Mouse (Mus musculus) right cerebral cortex, postnatal 4 days (tissue): Measurements from ENCODE around the gene Mmp24.
"Not testable (repeated sequence)": the region's sequence is repeated elsewhere in the genome, so short reads cannot be mapped to it uniquely, and the experiment has no call there.

Experiments used
- DNase-seq: peaks from one replicate; pipeline ENCODE4 v3.0.0-alpha.2; 2022

The Mmp24 gene

GRCm38 (mm10) chr2:155774927-155775684, at the start of gene Mmp24:
Gene Mmp24, plus strand, starts transcription at chr2:155775342.
- peak; percentile 30 for DNase-seq

DNA sequence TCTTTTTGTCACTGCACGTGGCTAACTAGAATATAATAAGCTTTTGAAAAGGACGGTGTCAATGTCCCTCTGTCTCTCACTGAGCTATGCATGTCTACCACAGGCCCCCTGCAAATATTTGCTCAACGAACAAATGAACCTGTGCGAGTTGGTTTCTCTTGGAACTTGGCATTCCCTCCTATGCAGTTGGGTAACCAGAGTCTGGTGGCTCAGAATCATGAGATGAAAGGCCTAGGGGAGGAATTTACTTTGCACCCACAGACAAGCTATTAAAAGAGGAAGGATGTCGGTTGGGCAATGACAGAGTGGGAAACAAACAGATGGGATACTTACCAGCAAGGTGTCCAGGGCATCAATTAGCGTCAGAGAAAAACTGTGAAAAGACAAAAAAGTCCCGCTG, 48.8 kb upstream of the Mmp24 start:
- DNase-seq, result no peak

DNA sequence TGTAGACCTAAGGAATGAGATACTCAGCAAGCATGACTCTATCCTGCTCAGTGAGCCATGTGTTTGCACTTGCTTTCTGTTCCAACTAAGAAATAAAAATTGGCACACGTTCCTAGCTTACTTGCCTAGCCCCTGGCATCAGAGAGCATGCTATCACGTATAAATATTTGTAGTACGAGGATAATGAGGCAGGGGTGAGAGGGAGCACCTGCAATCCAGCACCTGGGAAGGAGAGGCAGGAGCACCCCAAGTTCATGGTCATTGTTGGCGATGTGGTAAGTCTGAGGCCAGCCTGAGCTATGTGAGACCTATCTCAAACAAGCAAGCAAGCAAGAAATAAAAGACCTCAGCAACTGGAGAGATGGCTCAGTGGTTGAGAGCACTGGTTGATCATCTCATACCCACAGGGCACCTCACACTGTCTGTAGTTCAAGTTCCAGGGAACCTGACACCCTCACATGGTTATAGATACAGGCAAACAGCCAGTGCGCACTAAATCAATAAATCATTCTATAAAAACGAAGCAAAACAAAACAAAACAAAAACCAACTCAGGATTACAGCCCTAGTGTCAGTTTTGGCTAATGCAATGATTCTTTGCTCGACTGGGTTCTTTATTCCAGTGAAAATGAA, 47.3 kb upstream of the Mmp24 start:
- DNase-seq, result no peak

DNA sequence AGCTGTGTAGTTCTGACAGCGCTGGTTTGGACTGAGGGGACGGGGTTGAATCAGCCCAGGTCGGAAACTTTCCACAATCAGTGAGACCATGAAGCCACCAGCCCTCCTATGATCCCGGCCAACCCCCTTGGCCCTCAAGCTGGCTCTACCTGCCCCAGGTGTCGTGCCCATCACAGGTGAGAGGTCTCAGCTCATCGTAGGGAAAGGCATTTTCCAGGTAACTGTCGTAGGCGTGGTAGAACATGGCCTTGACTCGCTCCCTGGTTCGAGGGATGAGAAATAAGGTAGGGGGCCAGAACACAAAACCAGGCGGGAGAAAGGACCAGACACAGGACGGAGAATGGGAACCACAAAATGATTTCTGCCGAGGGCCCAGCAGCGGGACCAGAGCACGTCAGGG, 46.4 kb upstream of the Mmp24 start:
- no peak for DNase-seq

DNA sequence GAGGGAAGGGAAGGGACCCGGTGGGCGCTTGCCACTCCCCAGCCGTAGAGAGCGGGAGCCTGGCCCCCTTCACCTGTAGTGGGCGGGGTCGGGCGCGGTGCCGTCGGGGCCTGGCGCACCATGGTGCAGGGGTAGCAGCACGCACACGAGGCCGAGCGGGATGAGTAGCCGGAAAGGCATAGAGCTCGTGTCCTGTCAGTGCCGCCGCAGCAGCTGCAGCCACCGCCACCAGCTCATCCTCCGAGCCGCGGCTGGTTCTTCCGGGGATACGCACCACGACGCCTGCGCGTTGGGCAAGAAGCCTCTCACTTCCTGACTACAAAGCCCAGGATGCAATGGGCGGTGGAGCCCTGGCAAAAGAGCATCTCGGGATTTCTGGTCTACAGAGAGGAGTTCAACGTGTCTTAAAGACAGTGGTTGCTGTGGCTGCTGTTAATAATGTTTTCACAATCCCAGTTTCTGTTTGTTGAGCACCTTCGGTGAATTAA, 45.9 kb upstream of the Mmp24 start, which contains the start of gene Edem2:
TSS of gene Edem2 (minus strand) at position 318 of the 488 bp plus-strand sequence.
- peak; percentile 86 for DNase-seq

DNA sequence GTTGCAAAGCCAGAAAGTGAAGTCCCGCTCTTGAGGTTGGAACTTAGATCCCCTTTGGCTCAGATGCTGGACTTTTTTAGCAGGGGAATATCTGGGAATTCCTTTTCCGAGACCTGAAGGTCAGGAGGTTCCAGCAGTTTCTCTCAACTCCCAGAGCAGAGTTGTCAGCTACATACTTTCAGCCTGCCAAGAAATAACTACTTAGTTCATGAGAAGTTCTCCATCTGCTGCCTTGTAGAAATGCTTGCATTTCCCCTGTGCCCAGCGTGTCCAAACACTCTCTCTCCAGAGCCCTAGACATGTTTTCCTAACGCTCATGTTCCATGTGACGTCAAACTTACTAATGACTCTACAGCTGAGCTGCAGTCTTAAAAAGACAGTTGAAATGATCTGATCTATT, 40.1 kb upstream of the Mmp24 start:
- DNase-seq, result no peak

- not testable (repeated sequence) for DNase-seq
Measured at GRCm38 (mm10) chr2:155735766-155736165, 39.4 kb upstream of the Mmp24 start, which contains the start of gene Gm17581. Gene Gm17581, minus strand, starts transcription at chr2:155735866.

GRCm38 (mm10) chr2:155736936-155737335, 38.2 kb upstream of the Mmp24 start:
- DNase-seq, result no peak

DNA sequence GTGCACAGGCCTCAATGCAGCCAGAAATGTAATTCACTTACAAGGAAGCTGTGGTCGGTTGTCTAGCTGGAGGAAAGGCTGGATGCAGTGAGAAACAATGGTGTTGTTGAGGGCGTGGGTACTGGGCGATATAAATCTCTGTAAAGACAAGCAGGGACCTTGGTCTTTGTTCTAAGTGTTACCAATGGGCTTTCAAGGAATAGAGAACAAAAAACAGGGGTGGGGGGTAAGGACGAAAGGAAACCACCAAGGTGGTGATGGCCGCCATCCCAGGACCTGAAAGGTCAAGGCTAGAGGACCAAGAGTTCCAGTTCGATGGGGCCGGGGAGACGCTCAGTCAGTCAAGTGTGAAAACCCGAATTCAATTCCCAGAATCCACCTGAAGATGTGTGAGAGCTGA, 37.3 kb upstream of the Mmp24 start:
- no peak for DNase-seq

DNA sequence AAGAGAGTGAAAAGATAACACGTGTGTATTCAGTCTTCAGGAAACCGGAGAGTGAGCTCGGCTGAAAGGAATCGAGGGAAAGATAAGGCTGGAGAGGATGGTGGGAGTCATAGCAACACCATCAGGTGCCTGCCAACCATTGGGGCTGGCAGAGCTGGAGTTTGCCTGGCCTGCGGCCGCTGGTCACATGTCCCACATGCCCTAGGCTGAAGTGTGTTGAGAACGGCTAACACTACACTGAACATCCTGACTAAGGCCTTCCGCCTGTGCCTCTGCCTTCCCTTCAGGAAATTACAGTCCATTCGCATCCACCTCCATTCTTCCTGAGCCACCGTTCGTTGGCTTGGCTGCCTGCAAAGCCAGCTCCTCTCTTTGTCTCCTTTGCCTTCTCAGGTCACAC, 32.9 kb upstream of the Mmp24 start:
- DNase-seq, result no peak

DNA sequence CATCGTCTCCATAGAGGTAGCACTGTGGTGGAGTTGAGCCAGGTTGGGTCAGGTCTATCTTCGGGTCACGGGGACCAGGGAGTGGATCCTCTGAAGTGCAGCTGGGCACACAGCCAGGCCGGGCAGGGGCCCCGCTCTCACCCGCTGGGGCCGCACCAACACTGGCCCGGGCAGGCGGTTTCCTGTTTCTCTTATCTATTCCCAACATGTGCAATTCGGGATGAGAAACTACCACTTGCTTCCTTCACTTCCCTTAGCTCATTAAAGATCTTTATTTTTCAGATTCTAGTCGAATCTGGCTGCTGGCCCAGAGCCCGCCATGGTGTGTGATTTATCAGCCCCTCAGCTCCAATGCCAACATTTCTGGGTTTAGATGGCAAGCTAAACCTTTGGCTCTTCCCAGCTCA, 32.2 kb upstream of the Mmp24 start:
- no peak for DNase-seq

GRCm38 (mm10) chr2:155743351-155743750, 31.8 kb upstream of the Mmp24 start:
- DNase-seq, result no peak

DNA sequence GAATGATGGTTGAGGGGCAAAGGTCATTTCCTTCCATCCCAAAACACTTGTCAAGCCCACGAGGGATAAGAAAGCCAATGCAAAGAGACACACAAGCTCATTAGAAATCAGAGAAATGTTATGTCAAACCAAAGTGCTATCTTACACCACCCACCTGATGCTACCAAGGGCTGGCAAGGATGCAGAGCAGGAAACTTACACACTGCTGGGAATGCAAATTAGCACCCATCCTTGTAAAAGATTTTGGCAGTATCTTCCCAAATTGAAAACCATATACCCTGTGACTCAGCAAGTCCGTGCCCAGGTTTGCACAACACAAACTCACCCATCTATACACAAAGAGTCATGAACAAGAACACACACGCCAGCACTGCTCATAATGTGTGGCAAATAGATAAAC, 29.7 kb upstream of the Mmp24 start:
- no peak for DNase-seq

DNA sequence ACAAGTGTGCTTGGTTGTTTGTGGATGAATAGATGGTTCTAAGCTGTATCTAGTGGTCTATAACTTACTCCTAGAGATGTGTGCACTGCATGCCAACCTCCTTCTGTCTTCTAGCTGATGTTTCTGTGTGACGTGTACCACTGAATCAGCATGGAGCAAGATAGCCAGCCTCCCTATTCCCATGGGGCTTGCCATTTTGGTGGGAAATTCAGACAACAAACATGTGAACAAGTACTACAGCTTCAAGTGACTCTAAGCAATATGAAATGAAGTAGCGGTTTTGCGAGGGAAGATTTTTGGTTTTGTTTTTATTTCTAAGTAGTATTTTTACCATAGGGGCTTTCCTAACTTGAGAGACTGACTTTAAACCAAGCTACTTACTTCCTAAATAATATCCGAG, 25.7 kb upstream of the Mmp24 start:
- no peak for DNase-seq

- DNase-seq, result peak; percentile 4
Measured at GRCm38 (mm10) chr2:155751014-155751786, 23.9 kb upstream of the Mmp24 start, which contains the start of gene Procr. Gene Procr, plus strand, starts transcription at chr2:155751117.

DNA sequence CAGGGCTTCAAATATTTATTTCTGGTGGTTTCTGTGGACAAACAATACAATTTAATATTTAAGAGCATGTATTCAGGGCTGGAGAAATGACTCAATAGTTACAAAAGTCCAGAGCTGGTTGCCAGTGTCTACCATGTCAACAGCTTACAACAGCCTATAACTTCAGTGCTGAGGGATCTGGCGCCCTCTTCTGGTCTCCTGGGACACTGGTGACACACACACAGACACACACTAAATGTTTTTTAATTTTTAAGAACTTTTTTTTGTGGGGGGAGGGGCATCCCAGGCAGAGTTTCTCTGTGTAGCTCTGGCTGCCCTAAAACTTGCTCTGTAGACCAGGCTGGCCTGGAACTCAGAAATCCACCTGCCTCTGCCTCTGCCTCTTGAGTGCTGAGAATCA, 19.4 kb upstream of the Mmp24 start:
- peak; percentile 61 for DNase-seq

- DNase-seq, result no peak
Measured at GRCm38 (mm10) chr2:155756855-155757566, 18.1 kb upstream of the Mmp24 start.

- peak; percentile 82 for DNase-seq
Measured at GRCm38 (mm10) chr2:155764679-155765418, 10.3 kb upstream of the Mmp24 start.

GRCm38 (mm10) chr2:155773664-155774063, 1.5 kb upstream of the Mmp24 start:
- DNase-seq, result no peak

DNA sequence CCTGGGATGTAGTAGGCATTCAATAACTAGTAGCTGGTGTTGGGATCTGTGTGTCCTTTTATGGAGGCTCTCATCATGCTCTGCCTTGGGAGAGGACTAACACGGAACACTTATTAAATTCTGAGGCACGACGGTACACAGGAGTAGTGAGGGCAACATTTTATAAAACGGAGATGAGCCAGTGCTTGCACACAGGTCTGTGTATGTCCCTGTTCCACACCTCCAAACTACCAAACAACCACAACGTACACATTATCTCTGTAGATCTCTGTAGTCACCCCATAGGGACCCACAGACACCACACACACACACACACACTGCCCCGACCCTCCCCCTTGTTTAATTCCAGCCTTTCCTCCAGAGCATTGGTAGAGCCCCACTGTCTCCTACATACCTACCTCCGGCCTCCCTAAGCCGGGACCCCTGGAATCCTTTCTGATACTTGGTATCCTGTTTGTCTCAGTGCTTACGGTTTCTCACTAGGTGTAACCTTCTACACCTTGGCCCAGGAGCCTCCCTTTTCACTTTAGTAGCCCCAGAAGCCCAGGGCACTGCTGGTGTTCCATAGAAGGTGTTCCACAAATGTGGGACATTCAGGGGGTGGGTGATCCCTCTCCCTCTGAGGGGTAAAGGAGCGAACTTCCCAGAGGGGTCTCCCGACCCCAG, 748 bp upstream of the Mmp24 start:
- no peak for DNase-seq

GRCm38 (mm10) chr2:155775685-155776263, 632 bp downstream of the Mmp24 start:
- DNase-seq, result peak; percentile 54
